Mouse (Mus musculus) lung, postnatal 0 days (tissue): ENCODE data around the gene Mrc2. TPM values are rescaled to one million over a fixed set of nuclear protein-coding genes. Genes with fewer than 3 reads are reported as not detected.

Experiments
- ATAC-seq: fragments of 200-750 bp; cut with Nextera tagmentation; 2 replicates; pipeline ENCODE4 v1.8.0; 2017; ENCODE audit warnings: moderate library complexity
- DNase-seq: peaks from one replicate; pipeline ENCODE4 v3.0.0-alpha.2; 2016; ENCODE audit warnings: low spot score
- H3K27ac ChIP-seq: fragments of 300-500 bp; sonication (generic); 2 replicates; pipeline ENCODE4 v1.5.1; 2014; ENCODE audit warnings: antibody characterized with exemption, mild to moderate bottlenecking, low read length, mixed read lengths
- H3K27me3 ChIP-seq: fragments of 300-500 bp; sonication (generic); replicated peaks from 2 replicates; pipeline ENCODE4 v1.6.1; 2014; ENCODE audit warnings: low read length, mixed read lengths; ENCODE audit not compliant: insufficient read depth
- H3K36me3 ChIP-seq: fragments of 300-500 bp; sonication (generic); 2 replicates; pipeline ENCODE4 v1.6.1; 2014; ENCODE audit warnings: low read length, mixed read lengths; ENCODE audit not compliant: insufficient read depth
- H3K4me1 ChIP-seq: fragments of 300-500 bp; sonication (generic); 2 replicates; pipeline ENCODE4 v1.6.1; 2014; ENCODE audit warnings: antibody characterized with exemption, low read depth, low read length, mixed read lengths; ENCODE audit not compliant: insufficient read depth
- H3K4me2 ChIP-seq: fragments of 300-500 bp; sonication (generic); replicated peaks from 2 replicates; pipeline ENCODE4 v1.6.1; 2014; ENCODE audit warnings: low read depth, mild to moderate bottlenecking, low read length, moderate library complexity, mixed read lengths
- H3K4me3 ChIP-seq: fragments of 300-500 bp; sonication (generic); 2 replicates; pipeline ENCODE4 v1.5.1; 2014; ENCODE audit warnings: low read depth, low read length
- H3K9ac ChIP-seq: fragments of 300-500 bp; sonication (generic); replicated peaks from 2 replicates; pipeline ENCODE4 v1.6.1; 2014; ENCODE audit warnings: low read depth, mild to moderate bottlenecking
- H3K9me3 ChIP-seq: fragments of 300-500 bp; sonication (generic); 2 replicates; pipeline ENCODE4 v1.6.1; 2016; ENCODE audit warnings: low read length, mixed read lengths
- CTCF ChIP-seq: IDR thresholded peaks from 2 replicates; pipeline ENCODE4 v1.5.1; 2016; ENCODE audit warnings: antibody characterized with exemption, mild to moderate bottlenecking
- EP300 ChIP-seq: IDR thresholded peaks from 2 replicates; pipeline ENCODE4 v1.6.1; 2016; ENCODE audit warnings: antibody characterized with exemption, mild to moderate bottlenecking, control low read depth
- WGBS: fragments of 180-500 bp; shearing (Covaris S2); extraction: QIAGEN DNeasy Blood & Tissue Kit; methylation state at CpG from one replicate; pipeline ENCODE4 v1.1.7; 2014; 5-methylcytosine and 5-hydroxymethylcytosine counted together
- polyA plus RNA-seq: library from polyadenylated mRNA; unstranded; fragments of >200 nt; fragmentation: Nextera tagmentation; extraction: Ambion mirVana; gene quantifications from 2 replicates; pipeline ENCODE4 v1.2.1, GENCODE M21; 2015

Mrc2 gene
- polyA plus RNA-seq, 1 experiment from 2014 or later = 20.0 TPM

DNA sequence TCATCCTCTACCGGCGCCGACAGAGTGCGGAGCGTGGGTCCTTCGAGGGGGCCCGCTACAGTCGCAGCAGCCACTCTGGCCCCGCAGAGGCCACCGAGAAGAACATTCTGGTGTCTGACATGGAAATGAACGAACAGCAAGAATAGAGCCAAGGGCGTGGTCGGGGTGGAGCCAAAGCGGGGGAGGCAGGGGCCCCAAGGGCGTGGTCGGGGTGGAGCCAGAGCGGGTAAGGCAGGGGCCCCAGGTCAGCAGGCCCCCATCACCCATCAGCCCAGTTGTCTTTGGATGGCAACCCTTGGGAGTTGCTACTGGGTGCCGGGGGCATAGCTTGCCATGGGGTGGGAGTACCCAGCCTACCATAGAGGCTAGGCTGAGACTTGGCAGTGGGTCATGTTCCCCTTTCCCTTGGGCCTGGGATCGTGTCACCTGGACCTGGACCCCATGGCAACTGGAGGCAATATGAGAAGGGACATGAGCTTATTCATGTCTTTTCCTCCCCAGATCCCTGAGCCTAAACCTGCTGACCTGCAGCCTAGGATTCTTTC, 57.4 kb downstream of the Mrc2 start:
- Histone ChIP-seq H3K9me3 (no peaks in the 10 kb centered on the region), H3K4me2 (no peak overlapping the region), H3K27ac (no peak overlapping the region), H3K27me3 (no peaks in the 10 kb centered on the region), H3K36me3 (no peaks in the 10 kb centered on the region), H3K4me1 (peaks cover 13% of the 10 kb centered on the region), H3K4me3 (no peak overlapping the region), H3K9ac (no peak overlapping the region)
- ATAC-seq = no peak
- TF ChIP-seq CTCF (no peak), EP300 (no peak)
- 89% methylated on average over 18 of the region's 19 CpGs for WGBS
- no peak for DNase-seq

DNA sequence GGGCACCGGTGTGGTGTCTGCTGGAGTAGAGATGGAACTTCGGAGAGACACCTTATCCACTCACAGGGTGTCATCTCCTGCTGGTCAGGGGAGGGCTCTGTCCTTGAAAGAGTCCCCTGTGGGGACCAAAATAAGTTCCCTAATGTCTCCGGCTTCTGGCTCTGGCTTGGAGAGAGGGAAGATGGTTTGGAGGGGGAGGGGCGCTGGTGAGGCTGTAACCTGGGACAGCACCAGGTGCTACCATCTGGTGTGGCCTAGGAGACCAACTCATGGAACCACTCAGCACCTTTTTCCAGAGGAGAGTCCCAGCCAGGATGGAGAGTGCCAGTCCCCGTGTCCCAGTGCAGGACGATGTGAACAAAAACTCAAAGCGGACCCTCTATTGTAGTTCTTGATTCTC, 58.2 kb downstream of the Mrc2 start:
- WGBS = 84% methylated on average over 7 of the region's 7 CpGs
- Histone ChIP-seq H3K27me3 (no peaks in the 10 kb centered on the region), H3K4me1 (peaks cover 13% of the 10 kb centered on the region), H3K9ac (no peak overlapping the region), H3K27ac (no peak overlapping the region), H3K36me3 (no peaks in the 10 kb centered on the region), H3K4me2 (no peak overlapping the region), H3K9me3 (no peaks in the 10 kb centered on the region), H3K4me3 (no peak overlapping the region)
- ATAC-seq (no peak), DNase-seq (no peak)
- TF ChIP-seq EP300 (no peak), CTCF (no peak)

DNA sequence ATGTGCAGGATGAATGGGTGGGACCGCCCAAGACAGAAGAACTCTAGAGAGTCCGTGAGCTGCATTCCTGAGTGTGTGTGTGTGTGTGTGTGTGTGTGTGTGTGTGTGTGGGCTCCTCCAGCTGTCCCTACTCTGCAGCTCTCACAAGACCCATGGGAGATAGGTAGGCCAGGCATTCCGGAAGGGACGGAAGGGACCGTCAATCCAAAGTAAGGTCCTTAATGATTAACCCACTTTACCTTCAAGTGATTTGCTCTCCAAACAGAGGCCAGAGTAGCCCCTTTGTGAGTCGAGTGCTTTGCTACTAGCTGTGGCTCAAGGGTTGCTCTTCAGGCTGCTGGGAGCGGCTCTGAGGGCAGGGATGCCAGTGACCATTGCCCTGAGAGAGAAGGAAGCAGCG, 59.7 kb downstream of the Mrc2 start:
- ATAC-seq = peak; percentile 92
- H3K4me3 ChIP-seq = no peak overlapping the region
- H3K27ac ChIP-seq = peak overlapping the region; percentile 73
- H3K9me3 ChIP-seq = no peaks in the 10 kb centered on the region
- WGBS = 57% methylated on average over 8 of the region's 8 CpGs
- no peak overlapping the region for H3K4me2 ChIP-seq
- TF ChIP-seq CTCF = no peak
- TF ChIP-seq EP300 = peak; percentile 76
- no peaks in the 10 kb centered on the region for H3K27me3 ChIP-seq
- no peaks in the 10 kb centered on the region for H3K36me3 ChIP-seq
- no peak overlapping the region for H3K9ac ChIP-seq
- DNase-seq = peak; percentile 94
- H3K4me1 ChIP-seq = peaks cover 17% of the 10 kb centered on the region

DNA sequence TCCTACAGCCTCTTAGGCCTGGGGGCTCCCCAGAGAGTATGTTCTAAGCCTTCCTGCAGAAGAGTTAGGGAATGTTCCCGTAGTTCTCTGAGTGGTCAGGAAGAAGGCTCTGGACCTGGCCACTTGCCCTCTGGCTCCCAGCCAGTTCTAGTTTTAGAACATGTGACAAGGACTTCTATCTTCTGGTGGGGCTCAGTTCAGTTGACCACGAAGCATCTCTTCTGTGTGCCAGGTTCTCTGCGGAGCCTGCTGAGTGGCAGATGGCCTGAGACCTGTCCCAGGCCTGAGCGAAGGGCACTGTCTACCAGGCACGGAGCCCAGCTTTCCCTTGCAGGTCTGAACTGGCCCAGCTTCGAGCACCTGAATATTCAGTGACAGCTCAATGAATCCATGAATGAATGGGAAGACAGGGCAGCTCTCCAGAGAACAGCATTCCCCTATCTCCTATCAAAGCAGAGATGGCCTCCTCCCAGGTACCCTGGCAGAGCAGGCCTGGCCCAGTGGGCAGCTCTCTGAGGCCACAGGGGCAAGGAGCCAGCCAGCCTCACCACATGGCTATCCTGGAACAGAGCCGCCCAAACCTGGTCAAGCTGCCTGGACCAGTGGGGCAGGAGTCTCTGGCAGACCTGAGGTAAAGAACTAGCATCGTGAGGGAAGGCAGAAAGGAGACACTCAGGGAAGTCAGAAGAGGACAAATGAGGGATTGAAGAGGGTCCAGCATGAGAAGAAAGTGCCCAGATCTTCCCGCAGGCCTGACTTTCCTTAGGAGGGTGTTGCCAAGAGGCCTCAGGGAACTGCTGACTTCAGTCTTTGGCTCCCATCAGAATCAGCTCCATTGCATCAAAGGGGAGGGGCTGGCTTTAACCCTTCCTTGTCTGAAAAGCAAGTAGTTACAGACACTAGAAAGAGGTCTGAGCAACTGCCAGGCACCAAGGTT, 60.8 kb downstream of the Mrc2 start:
- TF ChIP-seq CTCF (no peak), EP300 (peak; percentile 17)
- Histone ChIP-seq H3K4me2 (no peak overlapping the region), H3K4me1 (peaks cover 17% of the 10 kb centered on the region), H3K27me3 (no peaks in the 10 kb centered on the region), H3K27ac (peak overlapping the region; percentile 73), H3K9ac (no peak overlapping the region), H3K9me3 (no peaks in the 10 kb centered on the region), H3K4me3 (no peak overlapping the region), H3K36me3 (no peaks in the 10 kb centered on the region)
- ATAC-seq (peak; percentile 60), DNase-seq (peak; percentile 88)
- WGBS = 20% methylated on average over 9 of the region's 9 CpGs

DNA sequence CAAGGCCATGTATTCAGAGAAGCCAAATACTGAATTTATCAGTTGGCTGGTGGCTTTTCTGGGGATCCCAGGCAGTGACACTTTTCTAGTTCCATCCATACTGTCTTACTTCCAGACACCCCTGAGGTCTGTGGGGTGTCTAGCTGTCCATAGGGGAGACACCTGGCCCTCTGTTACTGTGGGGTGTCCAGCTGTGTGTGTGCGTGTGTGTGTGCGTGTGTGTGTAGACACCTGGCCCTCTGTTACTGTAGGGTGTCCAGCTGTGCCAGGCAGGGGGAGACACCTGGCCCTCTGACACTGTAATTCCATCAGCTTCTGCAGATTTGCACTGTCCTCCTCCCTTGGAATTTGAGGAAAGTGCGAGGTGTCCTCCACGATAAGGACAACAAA, 61.4 kb downstream of the Mrc2 start:
- Histone ChIP-seq H3K36me3 (no peaks in the 10 kb centered on the region), H3K4me1 (peaks cover 17% of the 10 kb centered on the region), H3K27ac (no peak overlapping the region), H3K9ac (no peak overlapping the region), H3K27me3 (no peaks in the 10 kb centered on the region), H3K4me3 (no peak overlapping the region), H3K9me3 (no peaks in the 10 kb centered on the region), H3K4me2 (no peak overlapping the region)
- TF ChIP-seq EP300 (no peak), CTCF (no peak)
- DNase-seq (no peak), ATAC-seq (no peak)
- WGBS = 76% methylated on average over 4 of the region's 4 CpGs

DNA sequence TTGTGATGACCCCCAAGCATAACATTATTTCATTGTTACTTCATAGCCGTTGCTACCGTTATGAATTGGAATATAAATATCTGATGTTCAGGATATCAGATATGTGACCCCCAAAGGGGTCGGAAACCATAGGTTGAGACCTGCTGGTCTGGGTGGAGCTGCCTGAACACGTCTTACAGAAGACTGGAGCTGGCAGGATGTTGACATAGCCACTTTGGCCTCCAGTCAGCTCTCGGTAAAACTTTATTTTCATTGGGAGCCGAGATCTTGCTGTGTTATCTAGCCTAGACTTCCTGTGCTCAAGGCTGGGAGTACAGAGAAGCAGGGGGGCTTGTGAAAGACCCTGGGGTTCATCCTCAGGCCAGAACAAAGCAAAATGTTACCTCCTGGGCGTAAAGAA, 63.9 kb downstream of the Mrc2 start:
- peaks cover 17% of the 10 kb centered on the region for H3K4me1 ChIP-seq
- no peaks in the 10 kb centered on the region for H3K36me3 ChIP-seq
- ATAC-seq = no peak
- DNase-seq = peak; percentile 68
- no peak for TF ChIP-seq CTCF
- TF ChIP-seq EP300 = no peak
- 11% methylated on average over 7 of the region's 7 CpGs for WGBS
- peak overlapping the region; percentile 21; the same call in 1 of the 2 replicates for H3K27ac ChIP-seq
- no peak overlapping the region for H3K4me2 ChIP-seq
- H3K4me3 ChIP-seq = no peak overlapping the region
- no peak overlapping the region for H3K9ac ChIP-seq
- no peaks in the 10 kb centered on the region for H3K9me3 ChIP-seq
- no peaks in the 10 kb centered on the region for H3K27me3 ChIP-seq
